Mouse (Mus musculus) cortical plate, adult 2 months (tissue): ENCODE results near the gene Stpg1.

Experiments
- CTCF ChIP-seq: fragments of 200-500 bp; IDR thresholded peaks from 2 replicates; pipeline ENCODE4 v1.5.1; 2011; ENCODE audit warnings: mild to moderate bottlenecking, control low read depth, low read length; ENCODE audit not compliant: insufficient read depth; ENCODE audit errors: extremely low read depth
- POLR2A ChIP-seq: fragments of 200-500 bp; IDR thresholded peaks from 2 replicates; pipeline ENCODE4 v1.6.1; 2011; ENCODE audit warnings: mild to moderate bottlenecking, low read length, control low read depth; ENCODE audit not compliant: insufficient read depth; ENCODE audit errors: extremely low read depth

GRCm38 (mm10) chr4:135498136-135498535 is 3.5 kb downstream of the Stpg1 start:
- TF ChIP-seq CTCF (no peak), POLR2A (no peak)
